Mouse (Mus musculus): ENCODE measurements around the gene Olfr1022. TPM values are rescaled to one million over a fixed set of nuclear protein-coding genes. Genes with fewer than 3 reads are reported as not detected.

The Olfr1022 gene
- not detected in 2 replicates for polyA plus RNA-seq (2016; fragmentation: Nextera tagmentation; extraction: Ambion mirVana)

GRCm38 (mm10) chr2:85868294-85868693 lies at the start of gene Olfr1022:
Gene Olfr1022 (plus strand): TSS chr2:85868594.
- WGBS = 61% methylated on average over 2 of the region's 2 CpGs
- no peak within 1 kb of the TSS for H3K4me2 ChIP-seq

GRCm38 (mm10) chr2:85845383-85845782 lies 23.0 kb upstream of the Olfr1022 start, which contains the start of gene Olfr1019:
Gene Olfr1019 (minus strand): TSS chr2:85845483.
- Histone ChIP-seq H3K4me1 (replicated peaks) (no peaks in the 10 kb centered on the region), H3K4me3 (replicated peaks) (no peak within 1 kb of the TSS), H3K4me2 (no peak within 1 kb of the TSS), H3K9me3 (no peaks in the 10 kb centered on the region), H3K27ac (no peak within 1 kb of the TSS), H3K27me3 (no peaks in the 10 kb centered on the region), H3K9ac (replicated peaks) (no peak within 1 kb of the TSS), H3K36me3 (no peaks in the 10 kb centered on the region)
- no peak for ATAC-seq (ENCODE audit: insufficient number of reproducible peaks, insufficient read depth, low FRiP score, low TSS enrichment, low read depth)

More at GRCm38 (mm10) chr2:85868294-85868693, at the start of gene Olfr1022:
- H3K27me3 ChIP-seq = no peaks in the 10 kb centered on the region
- H3K9me3 ChIP-seq = no peaks in the 10 kb centered on the region
- H3K36me3 ChIP-seq = no peaks in the 10 kb centered on the region
- no peak for ATAC-seq (ENCODE audit: insufficient number of reproducible peaks, insufficient read depth, low FRiP score, low TSS enrichment, low read depth)
- no peak within 1 kb of the TSS for H3K4me3 ChIP-seq (replicated peaks)
- H3K27ac ChIP-seq = no peak within 1 kb of the TSS
- no peak within 1 kb of the TSS for H3K9ac ChIP-seq (replicated peaks)
- H3K4me1 ChIP-seq (replicated peaks) = no peaks in the 10 kb centered on the region

GRCm38 (mm10) chr2:85846730-85847129 lies 21.7 kb upstream of the Olfr1022 start, which contains the start of gene Olfr1020:
Gene Olfr1020 (plus strand): TSS chr2:85847030.
- no peak within 1 kb of the TSS for H3K4me2 ChIP-seq
- no peaks in the 10 kb centered on the region for H3K27me3 ChIP-seq

GRCm38 (mm10) chr2:85885340-85885739 lies 16.9 kb downstream of the Olfr1022 start, which contains the start of gene Olfr1023:
Gene Olfr1023 (plus strand): TSS chr2:85885640.
- Histone ChIP-seq H3K4me2 (no peak within 1 kb of the TSS), H3K9ac (replicated peaks) (no peak within 1 kb of the TSS), H3K36me3 (no peaks in the 10 kb centered on the region), H3K27ac (no peak within 1 kb of the TSS), H3K4me1 (replicated peaks) (no peaks in the 10 kb centered on the region), H3K27me3 (no peaks in the 10 kb centered on the region), H3K9me3 (no peaks in the 10 kb centered on the region), H3K4me3 (replicated peaks) (no peak within 1 kb of the TSS)
- no peak for ATAC-seq (ENCODE audit: insufficient number of reproducible peaks, insufficient read depth, low FRiP score, low TSS enrichment, low read depth)
- 69% methylated on average over 2 of the region's 2 CpGs for WGBS

More at GRCm38 (mm10) chr2:85846730-85847129, 21.7 kb upstream of the Olfr1022 start, which contains the start of gene Olfr1020:
- no peak for ATAC-seq (ENCODE audit: insufficient number of reproducible peaks, insufficient read depth, low FRiP score, low TSS enrichment, low read depth)
- Histone ChIP-seq H3K9me3 (no peaks in the 10 kb centered on the region), H3K4me1 (replicated peaks) (no peaks in the 10 kb centered on the region), H3K9ac (replicated peaks) (no peak within 1 kb of the TSS), H3K4me3 (replicated peaks) (no peak within 1 kb of the TSS), H3K36me3 (no peaks in the 10 kb centered on the region), H3K27ac (no peak within 1 kb of the TSS)
- WGBS = 84% methylated on average over 1 of the region's 1 CpGs

GRCm38 (mm10) chr2:85904952-85905351 lies 36.6 kb downstream of the Olfr1022 start, which contains the start of gene Olfr1024:
Gene Olfr1024 (minus strand): TSS chr2:85905052.
- no peak for ATAC-seq (ENCODE audit: insufficient number of reproducible peaks, insufficient read depth, low FRiP score, low TSS enrichment, low read depth)
- Histone ChIP-seq H3K4me1 (replicated peaks) (no peaks in the 10 kb centered on the region), H3K27me3 (no peaks in the 10 kb centered on the region)

GRCm38 (mm10) chr2:85913197-85913596 lies 44.8 kb downstream of the Olfr1022 start:
- Histone ChIP-seq H3K27me3 (no peaks in the 10 kb centered on the region), H3K4me2 (no peak overlapping the region), H3K27ac (no peak overlapping the region), H3K9me3 (no peaks in the 10 kb centered on the region), H3K36me3 (no peaks in the 10 kb centered on the region), H3K9ac (replicated peaks) (no peak overlapping the region), H3K4me3 (replicated peaks) (no peak overlapping the region), H3K4me1 (replicated peaks) (no peaks in the 10 kb centered on the region)
- ATAC-seq (ENCODE audit: insufficient number of reproducible peaks, insufficient read depth, low FRiP score, low TSS enrichment, low read depth) = no peak

More at GRCm38 (mm10) chr2:85904952-85905351, 36.6 kb downstream of the Olfr1022 start, which contains the start of gene Olfr1024:
- H3K9ac ChIP-seq (replicated peaks) = no peak within 1 kb of the TSS
- H3K27ac ChIP-seq = no peak within 1 kb of the TSS
- 85% methylated on average over 3 of the region's 3 CpGs for WGBS
- no peak within 1 kb of the TSS for H3K4me3 ChIP-seq (replicated peaks)
- no peak within 1 kb of the TSS for H3K4me2 ChIP-seq
- H3K9me3 ChIP-seq = no peaks in the 10 kb centered on the region
- no peaks in the 10 kb centered on the region for H3K36me3 ChIP-seq

- WGBS = 58% methylated on average over 1 of the region's 1 CpGs
- no peaks in the 10 kb centered on the region for H3K27me3 ChIP-seq
- no peaks in the 10 kb centered on the region for H3K4me1 ChIP-seq (replicated peaks)
- no peak within 1 kb of the TSS for H3K4me3 ChIP-seq (replicated peaks)
- no peaks in the 10 kb centered on the region for H3K9me3 ChIP-seq
- H3K27ac ChIP-seq = no peak within 1 kb of the TSS
- H3K36me3 ChIP-seq = no peaks in the 10 kb centered on the region
- no peak within 1 kb of the TSS for H3K4me2 ChIP-seq
- ATAC-seq (ENCODE audit: insufficient number of reproducible peaks, insufficient read depth, low FRiP score, low TSS enrichment, low read depth) = no peak
- no peak within 1 kb of the TSS for H3K9ac ChIP-seq (replicated peaks)
Observed at GRCm38 (mm10) chr2:85914893-85915292, 46.5 kb downstream of the Olfr1022 start, which contains the start of gene Olfr1025-ps1. Gene Olfr1025-ps1 (plus strand): TSS chr2:85915193.

Other genes with a start within 250 kb of the Olfr1022 start
- gene Olfr1002, start 217.9 kb upstream of the Olfr1022 start, polyA plus RNA-seq (2016; fragmentation: Nextera tagmentation; extraction: Ambion mirVana) = not detected in 2 replicates
- gene Olfr154, start 204.1 kb upstream of the Olfr1022 start, polyA plus RNA-seq (2016; fragmentation: Nextera tagmentation; extraction: Ambion mirVana) = not detected in 2 replicates
- not detected in 2 replicates for gene Olfr1006, start 189.8 kb upstream of the Olfr1022 start, polyA plus RNA-seq (2016; fragmentation: Nextera tagmentation; extraction: Ambion mirVana)
- gene Olfr1008, start 179.2 kb upstream of the Olfr1022 start, polyA plus RNA-seq (2016; fragmentation: Nextera tagmentation; extraction: Ambion mirVana) = not detected in 2 replicates
- gene Olfr1009, start 153.2 kb upstream of the Olfr1022 start, polyA plus RNA-seq (2016; fragmentation: Nextera tagmentation; extraction: Ambion mirVana) = not detected in 2 replicates
- not detected in 2 replicates for gene Olfr1012, start 105.8 kb upstream of the Olfr1022 start, polyA plus RNA-seq (2016; fragmentation: Nextera tagmentation; extraction: Ambion mirVana)
- not detected in 2 replicates for gene Olfr1013, start 101.5 kb upstream of the Olfr1022 start, polyA plus RNA-seq (2016; fragmentation: Nextera tagmentation; extraction: Ambion mirVana)
- gene Olfr1014, start 95.9 kb upstream of the Olfr1022 start, polyA plus RNA-seq (2016; fragmentation: Nextera tagmentation; extraction: Ambion mirVana) = not detected in 2 replicates
- not detected in 2 replicates for gene Olfr1015, start 86.6 kb upstream of the Olfr1022 start, polyA plus RNA-seq (2016; fragmentation: Nextera tagmentation; extraction: Ambion mirVana)
- gene Olfr1016, start 66.0 kb upstream of the Olfr1022 start, polyA plus RNA-seq (2016; fragmentation: Nextera tagmentation; extraction: Ambion mirVana) = not detected in 2 replicates
- gene Olfr1018, start 50.1 kb upstream of the Olfr1022 start, polyA plus RNA-seq (2016; fragmentation: Nextera tagmentation; extraction: Ambion mirVana) = not detected in 2 replicates
- gene Olfr1019, start 23.1 kb upstream of the Olfr1022 start, polyA plus RNA-seq (2016; fragmentation: Nextera tagmentation; extraction: Ambion mirVana) = not detected in 2 replicates
- gene Olfr1020, start 21.6 kb upstream of the Olfr1022 start, polyA plus RNA-seq (2016; fragmentation: Nextera tagmentation; extraction: Ambion mirVana) = not detected in 2 replicates
- not detected in 2 replicates for gene Olfr1023, start 17.0 kb downstream of the Olfr1022 start, polyA plus RNA-seq (2016; fragmentation: Nextera tagmentation; extraction: Ambion mirVana)
- gene Olfr1024, start 36.5 kb downstream of the Olfr1022 start, polyA plus RNA-seq (2016; fragmentation: Nextera tagmentation; extraction: Ambion mirVana) = not detected in 2 replicates
- gene Olfr1025-ps1, start 46.6 kb downstream of the Olfr1022 start, polyA plus RNA-seq (2016; fragmentation: Nextera tagmentation; extraction: Ambion mirVana) = not detected in 2 replicates
- not detected in 2 replicates for gene Olfr1026, start 53.0 kb downstream of the Olfr1022 start, polyA plus RNA-seq (2016; fragmentation: Nextera tagmentation; extraction: Ambion mirVana)
- gene Olfr1028, start 81.8 kb downstream of the Olfr1022 start, polyA plus RNA-seq (2016; fragmentation: Nextera tagmentation; extraction: Ambion mirVana) = not detected in 2 replicates
- not detected in 2 replicates for gene Olfr1029, start 105.3 kb downstream of the Olfr1022 start, polyA plus RNA-seq (2016; fragmentation: Nextera tagmentation; extraction: Ambion mirVana)
- gene Olfr1030, start 110.7 kb downstream of the Olfr1022 start, polyA plus RNA-seq (2016; fragmentation: Nextera tagmentation; extraction: Ambion mirVana) = not detected in 2 replicates
- not detected in 2 replicates for gene Olfr1031, start 121.7 kb downstream of the Olfr1022 start, polyA plus RNA-seq (2016; fragmentation: Nextera tagmentation; extraction: Ambion mirVana)
- gene Olfr1032, start 136.9 kb downstream of the Olfr1022 start, polyA plus RNA-seq (2016; fragmentation: Nextera tagmentation; extraction: Ambion mirVana) = not detected in 2 replicates
- gene Olfr1033, start 152.0 kb downstream of the Olfr1022 start, polyA plus RNA-seq (2016; fragmentation: Nextera tagmentation; extraction: Ambion mirVana) = not detected in 2 replicates
- 0.04 TPM in 1 of 2 replicates, not detected in the other for gene Olfr1034, start 177.3 kb downstream of the Olfr1022 start, polyA plus RNA-seq (2016; fragmentation: Nextera tagmentation; extraction: Ambion mirVana)
- gene Olfr1036, start 205.4 kb downstream of the Olfr1022 start, polyA plus RNA-seq (2016; fragmentation: Nextera tagmentation; extraction: Ambion mirVana) = not detected in 2 replicates
- not detected in 2 replicates for gene Olfr1037, start 218.8 kb downstream of the Olfr1022 start, polyA plus RNA-seq (2016; fragmentation: Nextera tagmentation; extraction: Ambion mirVana)

All from limb, embryonic 12.5 days (tissue).